Mouse (Mus musculus): ENCODE results near the gene Opcml.
A peak's percentile ranks its signal among the peaks of the same experiment; 100 is the strongest.

Gene Opcml

GRCm38 (mm10) chr9:28177052-28177451 lies 386.5 kb downstream of the Opcml start:
- no peak for DNase-seq

GRCm38 (mm10) chr9:28178123-28178887 lies 387.7 kb downstream of the Opcml start:
- no peak for DNase-seq

GRCm38 (mm10) chr9:28181916-28182315 lies 391.3 kb downstream of the Opcml start:
- DNase-seq, result no peak

- DNase-seq, result no peak
Measured at GRCm38 (mm10) chr9:28190226-28190625, 399.7 kb downstream of the Opcml start.

GRCm38 (mm10) chr9:28190751-28191150 lies 400.2 kb downstream of the Opcml start:
- no peak for DNase-seq

GRCm38 (mm10) chr9:28196550-28196949 lies 406.0 kb downstream of the Opcml start:
- DNase-seq, result no peak

GRCm38 (mm10) chr9:28197061-28197460 lies 406.5 kb downstream of the Opcml start:
- no peak for DNase-seq

- peak; percentile 68 to 71 for DNase-seq
Measured at GRCm38 (mm10) chr9:28197631-28198030, 407.1 kb downstream of the Opcml start.

- DNase-seq, result no peak
Measured at GRCm38 (mm10) chr9:28198106-28198694, 407.6 kb downstream of the Opcml start.

- no peak for DNase-seq
Measured at GRCm38 (mm10) chr9:28207441-28207840, 416.9 kb downstream of the Opcml start.

- no peak for DNase-seq
Measured at GRCm38 (mm10) chr9:28208696-28209095, 418.1 kb downstream of the Opcml start.

GRCm38 (mm10) chr9:28211877-28212276 lies 421.3 kb downstream of the Opcml start:
- no peak for DNase-seq

GRCm38 (mm10) chr9:28213893-28214292 lies 423.3 kb downstream of the Opcml start:
- DNase-seq, result no peak

- no peak for DNase-seq
Measured at GRCm38 (mm10) chr9:28218026-28218646, 427.6 kb downstream of the Opcml start.

- DNase-seq, result no peak
Measured at GRCm38 (mm10) chr9:28222726-28223125, 432.2 kb downstream of the Opcml start.

- DNase-seq, result no peak
Measured at GRCm38 (mm10) chr9:28225824-28226569, 435.4 kb downstream of the Opcml start.

GRCm38 (mm10) chr9:28226570-28226951 lies 436.0 kb downstream of the Opcml start:
- no peak for DNase-seq

GRCm38 (mm10) chr9:28238450-28238849 lies 447.9 kb downstream of the Opcml start:
- no peak for DNase-seq

GRCm38 (mm10) chr9:28247742-28248503 lies 457.3 kb downstream of the Opcml start:
- DNase-seq, result no peak

GRCm38 (mm10) chr9:28251341-28251740 lies 460.8 kb downstream of the Opcml start:
- no peak for DNase-seq

GRCm38 (mm10) chr9:28255128-28255904 lies 464.7 kb downstream of the Opcml start:
- no peak for DNase-seq

- DNase-seq, result no peak
Measured at GRCm38 (mm10) chr9:28255905-28256268, 465.3 kb downstream of the Opcml start.
